Mouse (Mus musculus) neural tube, embryonic 15.5 days (tissue): ENCODE measurements at regions not wholly inside any gene's neighbourhood (a gene's known extent, or its start where the extent isn't known, plus 50 kb on each side); places are given as distances from the start of the nearest gene placed in this dataset.
"Not testable (repeated sequence)": the region's sequence is repeated elsewhere in the genome, so short reads cannot be mapped to it uniquely, and the experiment has no call there.

ENCODE experiments used
- ATAC-seq: fragments of 200-750 bp; cut with Nextera tagmentation; 2 replicates; pipeline ENCODE4 v1.8.0; 2017; ENCODE audit warnings: mild to moderate bottlenecking, moderate TSS enrichment, moderate library complexity; ENCODE audit not compliant: low FRiP score
- H3K27ac ChIP-seq: fragments of 300-500 bp; sonication (generic); replicated peaks from 2 replicates; pipeline ENCODE4 v1.5.1; 2015; ENCODE audit warnings: mild to moderate bottlenecking, inconsistent platforms
- H3K27me3 ChIP-seq: fragments of 300-500 bp; sonication (generic); replicated peaks from 2 replicates; pipeline ENCODE4 v1.6.1; 2015; ENCODE audit warnings: inconsistent platforms
- H3K36me3 ChIP-seq: fragments of 300-500 bp; sonication (generic); 2 replicates; pipeline ENCODE4 v1.6.1; 2015; ENCODE audit warnings: inconsistent platforms
- H3K4me1 ChIP-seq: fragments of 300-500 bp; sonication (generic); 2 replicates; pipeline ENCODE4 v1.6.1; 2015; ENCODE audit warnings: inconsistent platforms
- H3K4me2 ChIP-seq: fragments of 300-500 bp; sonication (generic); 2 replicates; pipeline ENCODE4 v1.6.1; 2015; ENCODE audit warnings: inconsistent platforms, mild to moderate bottlenecking, moderate library complexity
- H3K4me3 ChIP-seq: fragments of 300-500 bp; sonication (generic); replicated peaks from 2 replicates; pipeline ENCODE4 v1.5.1; 2015; ENCODE audit warnings: mild to moderate bottlenecking, inconsistent platforms
- H3K9ac ChIP-seq: fragments of 300-500 bp; sonication (generic); replicated peaks from 2 replicates; pipeline ENCODE4 v1.6.1; 2015; ENCODE audit warnings: mild to moderate bottlenecking, inconsistent platforms
- H3K9me3 ChIP-seq: fragments of 300-500 bp; sonication (generic); replicated peaks from 2 replicates; pipeline ENCODE4 v1.6.1; 2016; ENCODE audit warnings: inconsistent platforms
- WGBS: fragments of 180-500 bp; shearing (Covaris S2); methylation state at CpG from one replicate; pipeline ENCODE4 v1.1.7; 2015; ENCODE audit warnings: mixed read lengths; 5-methylcytosine and 5-hydroxymethylcytosine counted together

DNA sequence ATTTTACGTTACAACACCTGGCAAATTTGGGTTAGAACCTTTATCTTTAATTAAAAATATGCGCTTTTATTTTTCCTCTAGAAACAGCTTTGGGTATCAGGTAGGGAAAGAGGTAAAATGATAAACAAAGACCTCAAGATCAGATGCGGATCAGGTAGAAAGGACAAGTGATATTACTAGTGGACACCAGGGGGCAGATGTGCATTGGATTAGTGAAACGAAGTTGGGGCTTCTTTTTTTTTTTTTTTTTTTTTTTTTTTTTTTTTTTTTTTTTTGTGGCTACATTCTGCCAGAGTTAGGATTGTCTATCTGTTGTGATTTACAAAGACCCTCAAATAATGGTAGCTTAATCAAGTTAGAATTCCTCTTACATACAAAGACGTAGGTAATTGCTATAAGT, 153.8 kb downstream of the Cd109 start:
- no peak overlapping the region for H3K4me2 ChIP-seq
- no peak for ATAC-seq
- no peaks in the 10 kb centered on the region for H3K27me3 ChIP-seq
- 44% methylated on average over 5 of the region's 5 CpGs for WGBS
- H3K9ac ChIP-seq = no peak overlapping the region
- H3K27ac ChIP-seq = no peak overlapping the region
- H3K9me3 ChIP-seq = no peaks in the 10 kb centered on the region
- no peaks in the 10 kb centered on the region for H3K36me3 ChIP-seq
- H3K4me1 ChIP-seq = no peaks in the 10 kb centered on the region
- H3K4me3 ChIP-seq = no peak overlapping the region

DNA sequence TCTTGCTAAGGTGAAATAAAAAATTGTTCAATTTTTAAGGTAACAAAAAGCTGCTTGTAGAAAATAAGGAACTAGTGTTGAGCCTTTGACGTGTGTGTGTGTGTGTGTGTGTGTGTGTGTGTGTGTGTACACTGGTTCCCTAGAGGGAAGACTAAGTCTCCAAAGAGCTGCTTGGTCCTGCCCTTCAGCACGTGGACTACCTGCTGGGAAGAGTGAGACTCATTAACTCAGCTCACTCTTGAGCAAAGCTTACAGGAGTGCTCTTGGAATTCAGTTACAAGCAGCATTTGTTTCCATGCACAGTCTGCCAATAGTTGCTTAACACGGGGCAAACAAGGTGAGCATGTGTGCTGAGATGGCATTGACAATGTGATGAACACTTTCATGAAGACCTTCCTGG, 158.6 kb downstream of the Cd109 start:
- Histone ChIP-seq H3K9ac (no peak overlapping the region), H3K27ac (no peak overlapping the region), H3K27me3 (no peaks in the 10 kb centered on the region), H3K4me3 (no peak overlapping the region), H3K36me3 (no peaks in the 10 kb centered on the region), H3K9me3 (no peaks in the 10 kb centered on the region), H3K4me1 (no peaks in the 10 kb centered on the region), H3K4me2 (no peak overlapping the region)
- WGBS = 63% methylated on average over 3 of the region's 3 CpGs
- no peak for ATAC-seq

DNA sequence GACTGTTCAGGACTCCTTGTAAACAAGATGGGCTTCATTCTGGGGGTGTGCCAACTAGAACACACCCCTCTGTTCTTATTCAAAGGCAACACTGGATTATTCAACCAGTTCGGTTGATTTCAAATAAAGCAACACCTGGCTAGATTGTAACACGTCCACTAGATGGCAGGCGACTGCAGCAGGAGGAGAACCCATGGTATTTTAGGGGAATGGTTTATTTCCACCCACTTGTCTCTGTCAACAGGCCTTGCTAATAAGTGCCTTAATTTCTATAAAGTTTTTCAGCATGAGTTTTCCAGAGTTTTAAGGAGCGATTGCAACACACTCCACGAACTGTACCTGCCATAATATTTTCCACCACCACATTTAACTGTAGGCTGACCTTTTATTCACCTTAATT, 160.1 kb downstream of the Cd109 start:
- no peak for ATAC-seq
- Histone ChIP-seq H3K9me3 (no peaks in the 10 kb centered on the region), H3K4me3 (no peak overlapping the region), H3K27me3 (no peaks in the 10 kb centered on the region), H3K4me1 (no peaks in the 10 kb centered on the region), H3K9ac (no peak overlapping the region), H3K4me2 (no peak overlapping the region), H3K27ac (no peak overlapping the region), H3K36me3 (no peaks in the 10 kb centered on the region)
- WGBS = 18% methylated on average over 5 of the region's 5 CpGs

DNA sequence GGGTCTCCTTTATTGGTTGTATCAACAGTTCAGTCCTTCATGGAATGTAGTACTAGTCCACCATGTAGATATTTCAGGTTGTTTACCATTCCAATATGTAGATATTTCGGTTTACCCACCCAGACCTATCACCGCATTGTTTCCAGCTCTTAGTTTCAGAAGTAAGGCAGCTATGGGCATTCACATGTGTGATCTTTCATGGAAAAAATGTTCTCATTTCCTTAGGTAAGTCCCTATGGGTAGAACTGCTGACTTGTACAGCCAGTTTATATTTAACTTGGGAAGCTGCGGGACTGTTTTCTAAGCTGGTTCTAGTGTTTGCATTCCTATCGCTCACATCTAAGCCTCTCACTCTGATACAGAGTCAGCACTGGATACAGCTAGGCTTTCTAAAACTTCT, 165.2 kb downstream of the Cd109 start:
- ATAC-seq = no peak
- H3K9me3 ChIP-seq = no peaks in the 10 kb centered on the region
- no peak overlapping the region for H3K9ac ChIP-seq
- H3K4me1 ChIP-seq = no peaks in the 10 kb centered on the region
- H3K36me3 ChIP-seq = no peaks in the 10 kb centered on the region
- 92% methylated on average over 4 of the region's 4 CpGs for WGBS
- no peak overlapping the region for H3K27ac ChIP-seq
- H3K27me3 ChIP-seq = no peaks in the 10 kb centered on the region
- no peak overlapping the region for H3K4me3 ChIP-seq
- H3K4me2 ChIP-seq = no peak overlapping the region

DNA sequence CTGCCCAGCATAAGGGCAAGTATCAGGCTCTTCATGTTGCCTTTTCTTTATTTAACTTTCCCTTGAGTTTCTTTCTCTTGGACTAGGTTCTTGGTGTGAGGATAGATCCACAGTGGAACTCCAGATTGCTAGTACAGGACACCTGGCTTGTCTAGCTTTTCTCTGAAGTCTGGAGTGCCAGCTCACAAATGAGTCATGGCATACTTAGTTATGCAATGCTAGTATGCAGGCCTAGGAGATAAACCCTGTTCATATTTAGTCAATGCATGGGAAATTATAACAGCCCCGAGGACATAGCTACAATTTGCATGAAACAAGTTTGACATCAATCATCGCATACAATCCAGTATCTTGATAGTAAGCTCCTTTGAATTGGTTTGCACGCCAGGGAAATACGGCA, 167.0 kb downstream of the Cd109 start:
- H3K27ac ChIP-seq = no peak overlapping the region
- ATAC-seq = no peak
- no peaks in the 10 kb centered on the region for H3K9me3 ChIP-seq
- no peak overlapping the region for H3K4me2 ChIP-seq
- H3K36me3 ChIP-seq = no peaks in the 10 kb centered on the region
- 93% methylated on average over 4 of the region's 4 CpGs for WGBS
- H3K9ac ChIP-seq = no peak overlapping the region
- H3K4me3 ChIP-seq = no peak overlapping the region
- H3K27me3 ChIP-seq = no peaks in the 10 kb centered on the region
- no peaks in the 10 kb centered on the region for H3K4me1 ChIP-seq

DNA sequence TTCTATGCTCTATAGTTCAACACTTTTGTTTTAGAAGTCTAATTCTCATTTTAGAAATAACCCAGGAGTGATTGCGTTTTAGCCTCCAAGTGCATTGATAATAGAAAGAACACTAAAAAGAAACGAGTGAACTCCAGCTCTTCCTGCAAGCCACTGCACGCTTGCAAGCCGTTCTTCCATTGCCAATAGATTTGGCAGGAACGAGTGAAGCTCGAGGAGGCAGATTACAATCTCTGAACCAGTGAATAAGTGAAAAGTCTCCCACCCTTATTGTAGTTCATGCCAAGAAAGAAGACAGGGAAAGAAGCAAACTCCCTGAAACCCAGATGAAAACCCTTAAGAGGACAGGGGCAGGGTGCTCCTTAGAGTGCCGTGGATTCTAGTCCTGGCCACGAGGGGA, 167.5 kb downstream of the Cd109 start:
- no peaks in the 10 kb centered on the region for H3K36me3 ChIP-seq
- no peaks in the 10 kb centered on the region for H3K27me3 ChIP-seq
- no peak overlapping the region for H3K4me3 ChIP-seq
- no peak overlapping the region for H3K27ac ChIP-seq
- H3K9me3 ChIP-seq = no peaks in the 10 kb centered on the region
- no peak overlapping the region for H3K4me2 ChIP-seq
- no peaks in the 10 kb centered on the region for H3K4me1 ChIP-seq
- no peak overlapping the region for H3K9ac ChIP-seq
- 88% methylated on average over 8 of the region's 8 CpGs for WGBS
- no peak for ATAC-seq

DNA sequence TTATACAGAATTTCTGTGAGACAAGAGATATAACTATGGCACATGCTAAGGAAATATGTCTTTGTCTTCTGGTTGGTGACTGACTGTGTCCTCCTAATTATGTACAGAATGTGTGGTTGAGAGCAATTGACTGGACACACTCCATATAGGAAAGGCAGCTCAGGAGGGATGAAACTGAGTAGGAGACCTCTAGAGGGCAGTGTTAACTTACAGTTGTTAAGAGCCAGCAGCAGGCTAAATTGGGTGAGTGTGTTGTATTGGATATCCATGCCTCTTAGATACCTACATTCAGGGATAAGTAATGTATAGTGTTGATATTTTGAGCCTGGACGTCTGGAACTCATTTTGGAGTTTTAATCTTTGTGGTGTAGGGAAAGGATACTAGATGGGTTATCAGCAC, 172.5 kb downstream of the Cd109 start:
- ATAC-seq = peak; percentile 92
- WGBS = 10% methylated on average over 1 of the region's 1 CpGs

DNA sequence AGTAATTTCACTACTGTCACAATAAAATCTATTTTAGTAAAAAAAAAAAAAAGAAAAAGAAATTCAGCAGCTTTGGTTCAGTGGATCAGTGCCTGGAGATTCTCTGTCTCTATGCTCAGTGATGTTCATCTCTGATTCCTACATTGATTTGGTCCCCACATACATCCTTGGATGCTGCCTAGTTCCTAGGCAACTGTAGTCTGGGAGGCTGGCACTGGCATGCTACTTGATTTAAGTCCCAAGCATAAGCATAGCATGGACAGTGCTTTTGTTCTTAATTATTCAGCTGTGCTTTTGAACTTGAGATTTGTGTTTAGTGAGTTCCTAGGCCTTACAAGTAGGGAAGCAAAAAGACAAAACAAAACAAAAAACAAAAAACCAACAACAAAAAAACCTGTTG, 174.4 kb downstream of the Cd109 start:
- Histone ChIP-seq H3K4me3 (no peak overlapping the region), H3K36me3 (no peaks in the 10 kb centered on the region), H3K4me2 (no peak overlapping the region), H3K27me3 (no peaks in the 10 kb centered on the region), H3K4me1 (no peaks in the 10 kb centered on the region), H3K27ac (no peak overlapping the region), H3K9me3 (no peaks in the 10 kb centered on the region), H3K9ac (no peak overlapping the region)
- no peak for ATAC-seq

More for the DNA sequence above, 172.5 kb downstream of the Cd109 start:
- Histone ChIP-seq H3K4me3 (no peak overlapping the region), H3K36me3 (no peaks in the 10 kb centered on the region), H3K9ac (no peak overlapping the region), H3K27ac (no peak overlapping the region), H3K4me1 (no peaks in the 10 kb centered on the region), H3K4me2 (no peak overlapping the region), H3K27me3 (no peaks in the 10 kb centered on the region), H3K9me3 (no peaks in the 10 kb centered on the region)

DNA sequence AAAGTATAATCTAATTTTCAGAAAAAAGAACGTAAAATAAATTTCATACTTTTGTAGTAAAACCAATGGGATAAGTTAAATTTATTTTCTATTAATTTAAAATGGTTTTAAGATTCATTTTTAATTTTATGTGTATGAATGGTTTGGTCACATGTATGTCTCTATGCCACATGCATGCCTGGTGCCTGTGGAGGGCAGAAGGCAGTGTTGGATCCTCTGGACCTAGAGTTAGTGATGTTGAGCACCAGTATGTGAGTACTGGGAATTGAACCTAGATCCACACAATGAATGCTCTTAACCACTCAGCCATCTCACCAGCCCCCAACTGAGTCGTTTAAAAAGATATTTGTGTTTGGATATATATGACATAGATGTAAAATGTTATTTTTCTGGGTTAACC, 174.8 kb downstream of the Cd109 start:
- H3K27ac ChIP-seq = no peak overlapping the region
- no peak overlapping the region for H3K4me3 ChIP-seq
- H3K27me3 ChIP-seq = no peaks in the 10 kb centered on the region
- WGBS = 82% methylated on average over 2 of the region's 2 CpGs
- H3K9me3 ChIP-seq = no peaks in the 10 kb centered on the region
- H3K9ac ChIP-seq = no peak overlapping the region
- H3K4me1 ChIP-seq = no peaks in the 10 kb centered on the region
- no peak overlapping the region for H3K4me2 ChIP-seq
- no peaks in the 10 kb centered on the region for H3K36me3 ChIP-seq
- ATAC-seq = no peak

DNA sequence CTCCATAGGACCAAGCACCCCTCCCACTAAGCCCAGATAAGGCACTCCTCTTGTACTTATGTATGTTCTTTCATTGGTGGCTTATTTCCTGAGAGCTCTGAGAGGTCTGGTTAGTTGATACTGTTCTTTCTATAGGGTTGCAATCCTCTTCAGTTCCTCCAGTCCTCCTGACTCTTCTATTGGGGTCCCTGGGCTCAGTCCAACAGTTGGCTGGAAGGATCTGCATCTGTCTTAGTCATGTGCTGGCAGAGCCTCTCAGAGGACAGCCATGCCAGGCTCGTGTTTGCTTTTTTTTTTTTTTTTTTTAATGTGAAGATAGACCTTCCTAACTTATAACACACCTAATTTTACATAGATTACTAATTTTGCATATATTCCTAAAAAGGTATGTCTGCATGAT, 180.5 kb downstream of the Cd109 start:
- no peak for ATAC-seq

DNA sequence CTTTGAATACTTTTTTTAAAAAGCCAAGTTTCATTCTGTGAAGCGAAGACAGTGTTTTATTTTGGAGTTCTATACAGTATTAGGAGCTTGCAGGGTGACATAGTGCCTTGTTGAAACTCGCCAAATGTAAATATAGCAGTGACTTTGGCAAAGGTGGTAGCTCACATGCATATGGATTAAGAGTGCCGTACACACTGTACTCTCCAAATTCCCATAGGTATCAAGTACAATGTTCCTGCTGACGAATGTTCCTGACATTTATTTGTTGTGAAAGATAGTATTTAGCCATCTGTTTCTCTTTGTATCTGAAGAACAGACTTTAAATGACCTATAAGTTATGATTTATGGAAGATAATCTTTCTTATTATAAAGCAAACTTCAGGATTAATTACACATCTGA, 201.9 kb downstream of the Cd109 start:
- H3K27me3 ChIP-seq = no peaks in the 10 kb centered on the region

More for the DNA sequence above, 180.5 kb downstream of the Cd109 start:
- no peaks in the 10 kb centered on the region for H3K9me3 ChIP-seq
- H3K27me3 ChIP-seq = no peaks in the 10 kb centered on the region
- H3K4me1 ChIP-seq = no peaks in the 10 kb centered on the region
- no peak overlapping the region for H3K27ac ChIP-seq
- H3K4me3 ChIP-seq = no peak overlapping the region
- 75% methylated on average over 1 of the region's 1 CpGs for WGBS
- no peaks in the 10 kb centered on the region for H3K36me3 ChIP-seq
- H3K4me2 ChIP-seq = no peak overlapping the region
- no peak overlapping the region for H3K9ac ChIP-seq

DNA sequence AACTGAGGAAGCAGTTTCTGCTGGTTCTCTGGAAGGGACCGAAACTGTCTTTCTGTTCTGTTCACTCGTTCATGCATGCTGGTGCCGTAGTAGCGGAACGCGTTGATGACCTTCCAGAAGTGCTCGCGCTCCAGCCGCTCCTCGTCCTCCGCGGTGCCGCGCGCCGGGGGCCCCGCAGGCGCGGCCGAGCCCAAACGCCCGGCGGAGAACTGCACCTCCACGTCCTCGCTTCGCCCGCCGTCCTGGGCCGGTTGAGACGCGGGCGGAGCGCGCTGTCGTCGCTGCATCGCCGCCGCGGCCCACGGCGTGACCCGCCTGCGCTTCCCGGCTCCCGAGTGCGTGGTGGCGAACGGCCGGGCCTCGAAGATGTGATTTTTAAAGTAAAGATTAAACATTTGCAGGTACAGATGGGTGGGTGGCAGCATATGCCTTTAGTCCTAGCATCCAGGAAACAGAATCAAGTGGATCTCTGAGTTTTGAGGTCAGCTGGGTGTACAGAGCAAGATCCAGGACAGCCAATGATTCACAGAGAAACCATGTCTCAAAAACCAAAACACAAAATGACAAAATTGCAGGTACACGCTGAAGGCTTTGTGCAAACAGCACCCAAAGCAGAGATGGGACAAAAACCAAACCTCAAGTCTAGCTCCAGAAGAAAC, 206.3 kb downstream of the Cd109 start:
- H3K27ac ChIP-seq, H3K36me3 ChIP-seq, H3K4me1 ChIP-seq, H3K27me3 ChIP-seq, H3K9me3 ChIP-seq: not testable (repeated sequence)
- WGBS = 13% methylated on average over 39 of the region's 52 CpGs
- H3K4me3 ChIP-seq = peak overlapping the region; percentile 40
- peak overlapping the region; percentile 61 for H3K4me2 ChIP-seq
- H3K9ac ChIP-seq = peak overlapping the region; percentile 34; the same call in 1 of the 2 replicates
- ATAC-seq = peak; percentile 86

More for the DNA sequence above, 201.9 kb downstream of the Cd109 start:
- Histone ChIP-seq H3K9ac (no peak overlapping the region), H3K4me3 (no peak overlapping the region), H3K27ac (no peak overlapping the region), H3K9me3 (no peaks in the 10 kb centered on the region), H3K4me1 (no peaks in the 10 kb centered on the region), H3K36me3 (no peaks in the 10 kb centered on the region), H3K4me2 (no peak overlapping the region)
- no peak for ATAC-seq
- 68% methylated on average over 4 of the region's 4 CpGs for WGBS
